Mouse (Mus musculus): ENCODE data around the gene Brix1. TPM values are rescaled to one million over a fixed set of nuclear protein-coding genes. Genes with fewer than 3 reads are reported as not detected.

The Brix1 gene
- polyA plus RNA-seq, 1 experiment from 2014 or later: 49.7 TPM

GRCm38 (mm10) chr15:10490101-10490500, 4.4 kb upstream of the Brix1 start:
- Histone ChIP-seq H3K27ac (no peak overlapping the region), H3K9me3 (no peaks in the 10 kb centered on the region), H3K4me3 (no peak overlapping the region), H3K9ac (no peak overlapping the region), H3K4me2 (no peak overlapping the region), H3K36me3 (replicated peaks) (no peaks in the 10 kb centered on the region), H3K4me1 (peaks cover 10% of the 10 kb centered on the region), H3K27me3 (replicated peaks) (no peaks in the 10 kb centered on the region)
- ATAC-seq (replicated peaks): no peak
- 91% methylated on average over 5 of the region's 5 CpGs for WGBS

GRCm38 (mm10) chr15:10487246-10487645, 1.5 kb upstream of the Brix1 start:
- H3K4me1 ChIP-seq: peaks cover 20% of the 10 kb centered on the region
- no peak overlapping the region; the same call in 1 of the 2 replicates for H3K9ac ChIP-seq
- H3K27me3 ChIP-seq (replicated peaks): no peaks in the 10 kb centered on the region
- no peak overlapping the region for H3K27ac ChIP-seq
- H3K4me3 ChIP-seq: peak overlapping the region; percentile 62
- no peak for ATAC-seq (replicated peaks)
- H3K4me2 ChIP-seq: peak overlapping the region; percentile 60
- no peaks in the 10 kb centered on the region for H3K9me3 ChIP-seq
- H3K36me3 ChIP-seq (replicated peaks): no peaks in the 10 kb centered on the region
- 66% methylated on average over 2 of the region's 2 CpGs for WGBS

GRCm38 (mm10) chr15:10486365-10486839, 655 bp upstream of the Brix1 start:
- 1% methylated on average over 18 of the region's 18 CpGs for WGBS
- H3K9ac ChIP-seq: peak overlapping the region; percentile 67
- no peaks in the 10 kb centered on the region for H3K36me3 ChIP-seq (replicated peaks)
- peak; percentile 83 for ATAC-seq (replicated peaks)
- peak overlapping the region; percentile 79 for H3K27ac ChIP-seq
- H3K4me2 ChIP-seq: peak overlapping the region; percentile 60
- no peaks in the 10 kb centered on the region for H3K9me3 ChIP-seq
- peak overlapping the region; percentile 62 for H3K4me3 ChIP-seq
- no peaks in the 10 kb centered on the region for H3K27me3 ChIP-seq (replicated peaks)
- peaks cover 20% of the 10 kb centered on the region for H3K4me1 ChIP-seq

GRCm38 (mm10) chr15:10470941-10471340, 14.8 kb downstream of the Brix1 start:
- peak overlapping the region; percentile 74 for H3K4me2 ChIP-seq
- H3K36me3 ChIP-seq (replicated peaks): peaks cover 6% of the 10 kb centered on the region; the same call in 1 of the 2 replicates
- peak; percentile 18 for ATAC-seq (replicated peaks)
- no peak overlapping the region for H3K27ac ChIP-seq
- peaks cover 21% of the 10 kb centered on the region for H3K4me1 ChIP-seq
- 11% methylated on average over 3 of the region's 3 CpGs for WGBS
- no peaks in the 10 kb centered on the region for H3K9me3 ChIP-seq
- peak overlapping the region; percentile 76 for H3K4me3 ChIP-seq
- peak overlapping the region; percentile 74 for H3K9ac ChIP-seq
- H3K27me3 ChIP-seq (replicated peaks): no peaks in the 10 kb centered on the region

GRCm38 (mm10) chr15:10470151-10470831, 15.5 kb downstream of the Brix1 start, which contains the start of gene Dnajc21:
Dnajc21 (minus strand) TSS chr15:10470516.
- Histone ChIP-seq H3K4me3 (peak within 1 kb of the TSS; percentile 76), H3K9me3 (no peaks in the 10 kb centered on the region), H3K4me2 (peak within 1 kb of the TSS; percentile 74), H3K4me1 (peaks cover 21% of the 10 kb centered on the region), H3K9ac (peak within 1 kb of the TSS; percentile 74), H3K36me3 (replicated peaks) (no peaks in the 10 kb centered on the region), H3K27me3 (replicated peaks) (no peaks in the 10 kb centered on the region), H3K27ac (peak within 1 kb of the TSS; percentile 85)
- WGBS: under 1% methylated on average over 52 of the region's 87 CpGs
- ATAC-seq (replicated peaks): peak; percentile 96

GRCm38 (mm10) chr15:10469641-10470150, 16.1 kb downstream of the Brix1 start:
- peak; percentile 40; the same call in 1 of the 2 replicates for ATAC-seq (replicated peaks)

GRCm38 (mm10) chr15:10468761-10469160, 17.0 kb downstream of the Brix1 start:
- H3K27ac ChIP-seq: no peak overlapping the region
- H3K27me3 ChIP-seq (replicated peaks): no peaks in the 10 kb centered on the region
- ATAC-seq (replicated peaks): no peak
- peak overlapping the region; percentile 74; the same call in 1 of the 2 replicates for H3K4me2 ChIP-seq
- no peak overlapping the region for H3K9ac ChIP-seq
- 86% methylated on average over 3 of the region's 3 CpGs for WGBS
- no peaks in the 10 kb centered on the region for H3K9me3 ChIP-seq
- no peak overlapping the region for H3K4me3 ChIP-seq
- H3K36me3 ChIP-seq (replicated peaks): no peaks in the 10 kb centered on the region
- H3K4me1 ChIP-seq: peaks cover 21% of the 10 kb centered on the region

More at GRCm38 (mm10) chr15:10469641-10470150, 16.1 kb downstream of the Brix1 start:
- under 1% methylated on average over 40 of the region's 40 CpGs for WGBS
- Histone ChIP-seq H3K9ac (peak overlapping the region; percentile 74), H3K4me1 (peaks cover 21% of the 10 kb centered on the region), H3K36me3 (replicated peaks) (no peaks in the 10 kb centered on the region), H3K27ac (peak overlapping the region; percentile 85), H3K4me2 (peak overlapping the region; percentile 74), H3K27me3 (replicated peaks) (no peaks in the 10 kb centered on the region), H3K9me3 (no peaks in the 10 kb centered on the region), H3K4me3 (peak overlapping the region; percentile 76)

GRCm38 (mm10) chr15:10464678-10465077, 21.1 kb downstream of the Brix1 start:
- WGBS: 92% methylated on average over 3 of the region's 3 CpGs

GRCm38 (mm10) chr15:10463555-10463954, 22.2 kb downstream of the Brix1 start:
- 88% methylated on average over 5 of the region's 5 CpGs for WGBS
- Histone ChIP-seq H3K27me3 (replicated peaks) (no peaks in the 10 kb centered on the region), H3K9ac (no peak overlapping the region), H3K9me3 (no peaks in the 10 kb centered on the region), H3K27ac (no peak overlapping the region), H3K4me1 (peaks cover 6% of the 10 kb centered on the region; the same call in 1 of the 2 replicates), H3K4me2 (no peak overlapping the region), H3K4me3 (no peak overlapping the region), H3K36me3 (replicated peaks) (peaks cover 10% of the 10 kb centered on the region)
- ATAC-seq (replicated peaks): no peak

More at GRCm38 (mm10) chr15:10464678-10465077, 21.1 kb downstream of the Brix1 start:
- no peak overlapping the region for H3K4me3 ChIP-seq
- no peak overlapping the region for H3K9ac ChIP-seq
- H3K9me3 ChIP-seq: no peaks in the 10 kb centered on the region
- no peak for ATAC-seq (replicated peaks)
- H3K27me3 ChIP-seq (replicated peaks): no peaks in the 10 kb centered on the region
- H3K4me1 ChIP-seq: peaks cover 17% of the 10 kb centered on the region
- H3K27ac ChIP-seq: no peak overlapping the region
- H3K4me2 ChIP-seq: no peak overlapping the region
- peaks cover 6% of the 10 kb centered on the region for H3K36me3 ChIP-seq (replicated peaks)

GRCm38 (mm10) chr15:10460986-10461385, 24.8 kb downstream of the Brix1 start:
- no peak overlapping the region for H3K4me3 ChIP-seq
- no peak overlapping the region for H3K27ac ChIP-seq
- no peak overlapping the region for H3K4me2 ChIP-seq
- H3K27me3 ChIP-seq (replicated peaks): no peaks in the 10 kb centered on the region
- H3K9me3 ChIP-seq: no peaks in the 10 kb centered on the region
- no peak overlapping the region for H3K9ac ChIP-seq
- no peak for ATAC-seq (replicated peaks)
- H3K4me1 ChIP-seq: no peaks in the 10 kb centered on the region
- 94% methylated on average over 12 of the region's 12 CpGs for WGBS
- H3K36me3 ChIP-seq (replicated peaks): peaks cover 10% of the 10 kb centered on the region

- no peaks in the 10 kb centered on the region for H3K4me1 ChIP-seq
- 73% methylated on average over 3 of the region's 3 CpGs for WGBS
- H3K9me3 ChIP-seq: no peaks in the 10 kb centered on the region
- H3K4me2 ChIP-seq: no peak overlapping the region
- H3K9ac ChIP-seq: no peak overlapping the region
- peaks cover 19% of the 10 kb centered on the region for H3K36me3 ChIP-seq (replicated peaks)
- H3K27ac ChIP-seq: no peak overlapping the region
- ATAC-seq (replicated peaks): no peak
- no peaks in the 10 kb centered on the region for H3K27me3 ChIP-seq (replicated peaks)
- no peak overlapping the region for H3K4me3 ChIP-seq
These were observed 38.6 kb downstream of the Brix1 start for GRCm38 (mm10) chr15:10447102-10447501.

GRCm38 (mm10) chr15:10442275-10442674, 43.5 kb downstream of the Brix1 start:
- Histone ChIP-seq H3K36me3 (replicated peaks) (no peaks in the 10 kb centered on the region; the same call in none of the 2 replicates), H3K4me1 (no peaks in the 10 kb centered on the region), H3K4me3 (no peak overlapping the region), H3K27me3 (replicated peaks) (no peaks in the 10 kb centered on the region), H3K9me3 (no peaks in the 10 kb centered on the region), H3K9ac (no peak overlapping the region), H3K4me2 (no peak overlapping the region), H3K27ac (no peak overlapping the region)
- WGBS: 63% methylated on average over 1 of the region's 1 CpGs
- ATAC-seq (replicated peaks): no peak
